Mouse (Mus musculus): ENCODE results near the gene Psmc5. TPM values are rescaled to one million over a fixed set of nuclear protein-coding genes. Genes with fewer than 3 reads are reported as not detected.

Gene Psmc5
- polyA plus RNA-seq, 1 experiment from 2014 or later, result 389 TPM

DNA sequence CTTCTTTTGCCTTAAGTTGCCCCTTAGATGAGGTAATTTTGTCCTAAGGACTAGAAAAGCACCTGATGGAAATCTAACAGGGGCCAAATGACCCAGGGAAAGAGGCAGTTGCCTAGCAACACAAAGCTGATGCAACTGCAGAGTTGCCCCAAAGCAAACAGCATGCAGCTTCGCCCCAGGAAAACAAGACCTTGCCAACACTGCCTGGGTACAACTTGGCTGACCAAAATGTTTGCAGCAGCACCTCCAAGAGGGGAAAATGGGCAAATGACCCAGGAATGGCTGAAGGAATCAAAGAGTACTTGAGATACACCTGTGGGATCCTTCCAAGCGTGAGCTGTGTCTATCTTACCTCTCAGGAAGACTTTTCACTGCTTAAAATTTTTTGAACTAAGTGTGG lies 35.9 kb downstream of the Psmc5 start:
- no peak for ATAC-seq (replicated peaks; ENCODE audit: insufficient number of reproducible peaks, low FRiP score, low TSS enrichment, low read depth)
- Histone ChIP-seq H3K4me2 (ENCODE audit: low read depth, low read length) (no peak overlapping the region), H3K27ac (replicated peaks; ENCODE audit: low read depth, low read length) (no peak overlapping the region), H3K4me3 (ENCODE audit: low read depth, low read length) (no peak overlapping the region), H3K36me3 (replicated peaks; ENCODE audit: control insufficient read depth, insufficient read depth, low read depth, low read length) (no peaks in the 10 kb centered on the region), H3K9ac (replicated peaks; ENCODE audit: low read length) (no peak overlapping the region), H3K27me3 (ENCODE audit: control insufficient read depth, insufficient read depth, low read length) (no peaks in the 10 kb centered on the region), H3K9me3 (replicated peaks; ENCODE audit: control insufficient read depth, low read length) (no peaks in the 10 kb centered on the region), H3K4me1 (ENCODE audit: control insufficient read depth, insufficient read depth, low read length) (no peaks in the 10 kb centered on the region)
- DNase-seq (ENCODE audit: low spot score), result no peak
- WGBS, result 88% methylated on average over 2 of the region's 2 CpGs

DNA sequence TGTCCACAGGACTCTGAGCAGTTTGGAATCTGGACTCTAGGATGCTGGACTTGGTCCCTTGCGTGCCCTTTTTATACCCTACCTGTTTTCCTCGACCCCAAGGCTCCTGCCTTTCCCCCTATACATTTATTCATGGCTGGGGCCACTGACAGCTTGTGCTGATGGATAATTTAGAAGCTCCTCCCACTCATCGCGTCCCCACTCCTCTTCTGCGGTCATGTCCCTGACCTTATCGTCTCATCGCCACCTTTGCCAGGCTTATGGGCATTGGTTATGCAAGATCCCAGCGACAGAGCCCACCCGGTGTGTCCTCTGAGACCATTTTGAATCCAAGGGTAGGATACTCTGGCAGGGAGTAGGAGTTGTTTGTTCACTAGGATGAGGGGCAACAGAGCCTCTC lies 45.8 kb downstream of the Psmc5 start, which contains the start of gene Gh:
Gene Gh (minus strand): TSS at position 101 of the 400 bp plus-strand sequence.
- DNase-seq (ENCODE audit: low spot score) (no peak), ATAC-seq (replicated peaks; ENCODE audit: insufficient number of reproducible peaks, low FRiP score, low TSS enrichment, low read depth) (no peak)
- 76% methylated on average over 9 of the region's 9 CpGs for WGBS
- H3K4me2 ChIP-seq (ENCODE audit: low read depth, low read length), result no peak within 1 kb of the TSS
- H3K4me1 ChIP-seq (ENCODE audit: control insufficient read depth, insufficient read depth, low read length), result no peaks in the 10 kb centered on the region
- no peak within 1 kb of the TSS for H3K9ac ChIP-seq (replicated peaks; ENCODE audit: low read length)
- H3K9me3 ChIP-seq (replicated peaks; ENCODE audit: control insufficient read depth, low read length), result no peaks in the 10 kb centered on the region
- no peak within 1 kb of the TSS for H3K4me3 ChIP-seq (ENCODE audit: low read depth, low read length)
- no peaks in the 10 kb centered on the region; the same call in 1 of the 2 replicates for H3K36me3 ChIP-seq (replicated peaks; ENCODE audit: control insufficient read depth, insufficient read depth, low read depth, low read length)
- no peaks in the 10 kb centered on the region for H3K27me3 ChIP-seq (ENCODE audit: control insufficient read depth, insufficient read depth, low read length)
- no peak within 1 kb of the TSS for H3K27ac ChIP-seq (replicated peaks; ENCODE audit: low read depth, low read length)

- H3K4me2 ChIP-seq (ENCODE audit: low read depth, low read length), result no peak overlapping the region
- no peak for ATAC-seq (replicated peaks; ENCODE audit: insufficient number of reproducible peaks, low FRiP score, low TSS enrichment, low read depth)
- no peaks in the 10 kb centered on the region for H3K9me3 ChIP-seq (replicated peaks; ENCODE audit: control insufficient read depth, low read length)
- WGBS, result 17% methylated on average over 2 of the region's 2 CpGs
- H3K4me3 ChIP-seq (ENCODE audit: low read depth, low read length), result no peak overlapping the region
- no peak overlapping the region for H3K27ac ChIP-seq (replicated peaks; ENCODE audit: low read depth, low read length)
- H3K27me3 ChIP-seq (ENCODE audit: control insufficient read depth, insufficient read depth, low read length), result no peaks in the 10 kb centered on the region
- peak; percentile 75 for DNase-seq (ENCODE audit: low spot score)
- no peak overlapping the region for H3K9ac ChIP-seq (replicated peaks; ENCODE audit: low read length)
- no peaks in the 10 kb centered on the region for H3K4me1 ChIP-seq (ENCODE audit: control insufficient read depth, insufficient read depth, low read length)
- H3K36me3 ChIP-seq (replicated peaks; ENCODE audit: control insufficient read depth, insufficient read depth, low read depth, low read length), result no peaks in the 10 kb centered on the region; the same call in 1 of the 2 replicates
Measured at GRCm38 (mm10) chr11:106302634-106303033, 46.7 kb downstream of the Psmc5 start.

DNA sequence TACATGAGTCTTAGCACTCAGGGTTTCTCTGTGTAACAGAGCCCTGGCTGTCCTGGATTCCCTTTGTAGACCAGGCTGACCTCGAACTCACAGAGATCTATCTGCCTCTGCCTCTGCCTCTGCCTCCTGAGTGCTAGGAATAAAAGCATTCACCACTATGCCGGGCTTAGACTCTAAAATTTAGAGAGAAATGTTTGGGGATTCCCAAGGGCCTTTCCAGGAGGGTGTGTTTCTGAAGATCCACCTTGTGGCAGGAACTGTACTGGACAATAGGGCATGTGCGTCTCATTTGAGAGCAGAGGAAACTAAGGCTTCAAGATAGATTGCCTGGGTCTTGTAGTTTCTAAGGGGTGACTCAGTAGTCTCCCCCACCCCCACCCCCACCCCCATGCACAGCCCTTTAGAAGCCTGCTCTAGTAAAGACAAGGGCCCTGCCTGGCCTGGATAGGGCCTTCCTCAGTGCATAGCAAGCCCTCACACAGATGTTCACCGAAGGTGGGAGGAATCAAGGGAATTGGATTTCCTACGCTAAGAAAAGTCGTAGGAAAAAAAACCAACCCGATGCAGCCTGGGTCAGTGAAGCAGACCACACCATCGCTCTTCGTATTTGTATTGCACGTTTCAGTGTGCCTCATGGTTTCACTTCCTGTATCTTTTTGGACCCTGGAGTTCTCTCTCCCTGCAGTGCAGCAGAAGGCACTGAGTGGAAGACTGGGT lies 49.6 kb downstream of the Psmc5 start:
- Histone ChIP-seq H3K4me2 (ENCODE audit: low read depth, low read length) (no peak overlapping the region), H3K27ac (replicated peaks; ENCODE audit: low read depth, low read length) (no peak overlapping the region), H3K4me3 (ENCODE audit: low read depth, low read length) (no peak overlapping the region), H3K9me3 (replicated peaks; ENCODE audit: control insufficient read depth, low read length) (no peaks in the 10 kb centered on the region), H3K36me3 (replicated peaks; ENCODE audit: control insufficient read depth, insufficient read depth, low read depth, low read length) (no peaks in the 10 kb centered on the region), H3K27me3 (ENCODE audit: control insufficient read depth, insufficient read depth, low read length) (no peaks in the 10 kb centered on the region), H3K9ac (replicated peaks; ENCODE audit: low read length) (no peak overlapping the region), H3K4me1 (ENCODE audit: control insufficient read depth, insufficient read depth, low read length) (no peaks in the 10 kb centered on the region)
- DNase-seq (ENCODE audit: low spot score) (no peak), ATAC-seq (replicated peaks; ENCODE audit: insufficient number of reproducible peaks, low FRiP score, low TSS enrichment, low read depth) (no peak)
- 81% methylated on average over 10 of the region's 10 CpGs for WGBS

DNA sequence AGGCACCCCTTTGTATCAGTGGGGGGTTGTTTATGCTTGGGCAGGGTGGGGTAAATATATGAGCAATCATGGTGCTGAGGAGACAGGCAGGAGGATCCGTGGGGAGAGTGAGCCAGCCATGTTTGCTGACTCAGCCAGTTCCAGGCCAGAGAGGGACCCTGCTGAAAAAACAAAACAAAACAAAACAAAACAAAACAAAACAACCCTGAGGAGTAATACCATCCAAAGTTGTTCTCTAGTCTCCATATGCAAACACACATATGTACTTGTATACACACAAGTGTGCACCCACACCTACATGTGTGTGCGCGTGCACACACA lies 50.1 kb downstream of the Psmc5 start:
- no peak for ATAC-seq (replicated peaks; ENCODE audit: insufficient number of reproducible peaks, low FRiP score, low TSS enrichment, low read depth)

DNA sequence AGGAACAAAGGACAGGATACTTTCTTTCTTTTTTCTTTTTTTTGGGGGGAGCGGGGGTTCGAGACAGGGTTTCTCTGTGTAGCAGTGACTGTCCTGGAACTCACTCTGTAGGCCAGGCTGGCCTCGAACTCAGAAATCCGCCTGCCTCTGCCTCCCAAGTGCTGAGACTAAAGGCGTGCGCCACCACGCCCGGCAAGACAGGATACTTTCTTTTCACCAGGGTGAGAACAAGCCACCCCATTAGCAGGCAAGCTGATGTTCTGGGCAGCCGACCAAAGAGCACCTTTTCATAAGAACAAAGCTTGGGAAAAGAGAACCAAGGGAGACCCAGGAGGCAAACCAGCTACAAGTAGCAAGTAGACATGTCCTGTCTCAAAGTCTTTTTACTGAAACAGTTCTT lies 50.8 kb downstream of the Psmc5 start:
- Histone ChIP-seq H3K36me3 (replicated peaks; ENCODE audit: control insufficient read depth, insufficient read depth, low read depth, low read length) (no peaks in the 10 kb centered on the region), H3K27me3 (ENCODE audit: control insufficient read depth, insufficient read depth, low read length) (no peaks in the 10 kb centered on the region), H3K27ac (replicated peaks; ENCODE audit: low read depth, low read length) (no peak overlapping the region), H3K9ac (replicated peaks; ENCODE audit: low read length) (no peak overlapping the region), H3K4me3 (ENCODE audit: low read depth, low read length) (no peak overlapping the region), H3K4me1 (ENCODE audit: control insufficient read depth, insufficient read depth, low read length) (no peaks in the 10 kb centered on the region), H3K4me2 (ENCODE audit: low read depth, low read length) (no peak overlapping the region), H3K9me3 (replicated peaks; ENCODE audit: control insufficient read depth, low read length) (no peaks in the 10 kb centered on the region)
- DNase-seq (ENCODE audit: low spot score) (no peak), ATAC-seq (replicated peaks; ENCODE audit: insufficient number of reproducible peaks, low FRiP score, low TSS enrichment, low read depth) (no peak)
- 88% methylated on average over 9 of the region's 9 CpGs for WGBS

More for the DNA sequence above, 50.1 kb downstream of the Psmc5 start:
- no peak for DNase-seq (ENCODE audit: low spot score)
- 85% methylated on average over 3 of the region's 3 CpGs for WGBS
- Histone ChIP-seq H3K36me3 (replicated peaks; ENCODE audit: control insufficient read depth, insufficient read depth, low read depth, low read length) (no peaks in the 10 kb centered on the region), H3K9ac (replicated peaks; ENCODE audit: low read length) (no peak overlapping the region), H3K4me2 (ENCODE audit: low read depth, low read length) (no peak overlapping the region), H3K27me3 (ENCODE audit: control insufficient read depth, insufficient read depth, low read length) (no peaks in the 10 kb centered on the region), H3K4me1 (ENCODE audit: control insufficient read depth, insufficient read depth, low read length) (no peaks in the 10 kb centered on the region), H3K9me3 (replicated peaks; ENCODE audit: control insufficient read depth, low read length) (no peaks in the 10 kb centered on the region), H3K4me3 (ENCODE audit: low read depth, low read length) (no peak overlapping the region), H3K27ac (replicated peaks; ENCODE audit: low read depth, low read length) (no peak overlapping the region)

DNA sequence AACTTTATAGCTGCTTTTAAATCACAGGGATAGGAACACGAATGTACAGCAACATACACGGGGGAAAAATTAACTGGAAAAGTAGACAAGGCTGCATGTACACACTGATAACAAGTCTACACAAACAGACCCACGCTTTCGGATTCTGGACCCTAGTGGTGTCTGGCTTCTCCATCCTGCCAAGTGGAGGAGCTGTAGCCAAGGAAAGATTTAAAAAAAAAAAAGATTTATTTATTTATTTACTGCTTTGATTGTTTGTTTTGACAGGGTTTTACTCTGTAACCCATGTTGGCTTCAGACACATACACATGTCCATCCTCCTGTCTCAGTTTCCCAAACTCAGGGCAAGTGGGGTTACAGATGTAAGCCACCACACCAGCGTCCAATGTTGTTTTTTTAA lies 51.5 kb downstream of the Psmc5 start:
- DNase-seq (ENCODE audit: low spot score) (no peak), ATAC-seq (replicated peaks; ENCODE audit: insufficient number of reproducible peaks, low FRiP score, low TSS enrichment, low read depth) (no peak)
- Histone ChIP-seq H3K4me3 (ENCODE audit: low read depth, low read length) (no peak overlapping the region), H3K36me3 (replicated peaks; ENCODE audit: control insufficient read depth, insufficient read depth, low read depth, low read length) (no peaks in the 10 kb centered on the region), H3K27me3 (ENCODE audit: control insufficient read depth, insufficient read depth, low read length) (no peaks in the 10 kb centered on the region), H3K9me3 (replicated peaks; ENCODE audit: control insufficient read depth, low read length) (no peaks in the 10 kb centered on the region), H3K4me1 (ENCODE audit: control insufficient read depth, insufficient read depth, low read length) (no peaks in the 10 kb centered on the region), H3K27ac (replicated peaks; ENCODE audit: low read depth, low read length) (no peak overlapping the region), H3K9ac (replicated peaks; ENCODE audit: low read length) (no peak overlapping the region), H3K4me2 (ENCODE audit: low read depth, low read length) (no peak overlapping the region)
- WGBS, result 75% methylated on average over 5 of the region's 5 CpGs

- no peak for ATAC-seq (replicated peaks; ENCODE audit: insufficient number of reproducible peaks, low FRiP score, low TSS enrichment, low read depth)
- Histone ChIP-seq H3K4me1 (ENCODE audit: control insufficient read depth, insufficient read depth, low read length) (no peaks in the 10 kb centered on the region), H3K4me2 (ENCODE audit: low read depth, low read length) (no peak overlapping the region), H3K9me3 (replicated peaks; ENCODE audit: control insufficient read depth, low read length) (no peaks in the 10 kb centered on the region), H3K27me3 (ENCODE audit: control insufficient read depth, insufficient read depth, low read length) (no peaks in the 10 kb centered on the region), H3K4me3 (ENCODE audit: low read depth, low read length) (no peak overlapping the region), H3K27ac (replicated peaks; ENCODE audit: low read depth, low read length) (no peak overlapping the region), H3K9ac (replicated peaks; ENCODE audit: low read length) (no peak overlapping the region), H3K36me3 (replicated peaks; ENCODE audit: control insufficient read depth, insufficient read depth, low read depth, low read length) (no peaks in the 10 kb centered on the region)
- no peak for DNase-seq (ENCODE audit: low spot score)
- WGBS, result 76% methylated on average over 11 of the region's 11 CpGs
Measured at GRCm38 (mm10) chr11:106308162-106308561, 52.2 kb downstream of the Psmc5 start.
